Mouse (Mus musculus) embryonic fibroblast, embryonic 13.5 days (primary cell): ENCODE measurements at regions not wholly inside any gene's neighbourhood (a gene's known extent, or its start where the extent isn't known, plus 50 kb on each side); places are given as distances from the start of the nearest gene placed in this dataset.

Experiments used
- H3K27ac ChIP-seq: 2 replicates; pipeline ENCODE4 v1.5.1; 2012; ENCODE audit warnings: low read length, control low read depth, inconsistent platforms; ENCODE audit not compliant: insufficient read depth
- H3K4me1 ChIP-seq: 2 replicates; pipeline ENCODE4 v1.6.1; 2011; ENCODE audit warnings: low read length; ENCODE audit not compliant: control insufficient read depth, insufficient read depth
- H3K4me3 ChIP-seq: 2 replicates; pipeline ENCODE4 v1.5.1; 2011; ENCODE audit warnings: mild to moderate bottlenecking, control low read depth, low read length; ENCODE audit not compliant: insufficient read depth
- CTCF ChIP-seq: IDR thresholded peaks from 2 replicates; pipeline ENCODE4 v1.5.1; 2011; ENCODE audit warnings: mild to moderate bottlenecking, control low read depth, low read length, moderate library complexity, borderline replicate concordance; ENCODE audit not compliant: insufficient read depth
- POLR2A ChIP-seq: IDR thresholded peaks from 2 replicates; pipeline ENCODE4 v1.6.1; 2011; ENCODE audit warnings: low read depth, mild to moderate bottlenecking, control low read depth, low read length, moderate library complexity

DNA sequence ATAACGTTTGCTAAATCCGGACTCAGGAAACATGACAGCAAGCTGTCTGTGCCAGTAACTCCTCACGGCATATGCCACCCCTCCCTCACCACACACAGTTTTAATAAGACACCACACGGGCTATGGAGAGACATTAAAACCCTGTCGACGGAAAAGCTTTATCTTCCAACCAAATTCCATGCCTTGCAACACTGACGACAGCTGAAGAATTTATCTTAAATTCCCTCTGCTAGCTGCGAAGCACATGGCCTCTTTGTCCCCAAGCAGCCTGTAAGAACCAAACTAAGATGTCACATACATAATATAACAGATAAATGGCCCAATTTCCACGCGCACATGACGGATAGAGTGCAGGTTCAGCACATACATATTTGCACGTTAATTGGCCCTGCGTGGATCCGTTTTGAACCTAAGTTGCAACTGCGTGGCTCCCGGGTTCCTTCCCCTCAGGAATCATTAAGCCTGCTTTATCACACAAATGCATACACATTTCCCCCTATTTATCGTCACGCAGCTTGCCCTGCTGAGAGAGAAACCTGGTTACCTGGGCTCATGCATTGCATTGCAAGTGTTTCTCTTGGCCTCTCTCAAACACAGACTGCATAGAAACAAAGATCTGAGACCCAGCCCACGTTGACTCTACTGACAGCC lies 118.3 kb upstream of the Rbfox1 start:
- Histone ChIP-seq H3K4me1 (no peaks in the 10 kb centered on the region), H3K4me3 (no peak overlapping the region), H3K27ac (no peak overlapping the region)
- TF ChIP-seq POLR2A (no peak), CTCF (no peak)

DNA sequence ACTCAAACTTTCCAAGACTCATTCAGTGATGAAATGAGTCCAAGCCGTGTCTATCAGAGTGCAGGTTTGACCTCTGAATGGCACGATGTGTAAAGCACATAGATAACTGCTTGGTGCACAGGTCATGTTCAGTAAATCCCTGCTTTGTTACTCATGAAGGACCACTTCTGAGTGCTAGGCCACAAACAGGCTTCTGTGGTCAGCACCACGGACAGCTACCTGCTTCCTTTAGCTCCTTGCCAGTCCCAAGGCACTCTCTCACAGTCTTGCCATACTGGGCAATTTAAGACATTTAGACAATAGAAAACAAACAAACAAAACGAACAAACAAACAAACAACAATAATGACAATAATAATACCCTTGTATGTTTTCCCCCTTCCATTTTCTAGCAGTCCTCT lies 120.0 kb upstream of the Rbfox1 start:
- H3K4me3 ChIP-seq, result no peak overlapping the region
- no peak for TF ChIP-seq CTCF
- TF ChIP-seq POLR2A, result no peak
- no peak overlapping the region for H3K27ac ChIP-seq
- H3K4me1 ChIP-seq, result no peaks in the 10 kb centered on the region

DNA sequence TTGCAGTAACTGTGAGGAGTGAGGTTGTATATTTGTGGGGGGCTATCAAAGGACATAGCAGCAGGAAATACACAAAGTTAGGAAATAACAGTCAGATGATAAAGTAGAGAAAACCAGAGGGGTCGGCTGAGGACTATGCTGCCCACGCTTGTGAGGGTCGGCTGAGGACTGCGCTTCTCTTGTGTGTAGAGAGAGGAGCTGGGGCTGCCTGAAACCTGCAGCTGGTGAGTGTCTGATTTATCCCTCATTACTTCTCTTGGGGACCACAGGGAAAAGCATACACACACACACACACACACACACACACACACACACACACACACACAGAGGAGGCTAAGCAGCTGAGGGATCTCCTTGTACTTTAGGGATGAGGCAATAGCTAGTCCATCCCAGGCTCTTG lies 124.3 kb upstream of the Rbfox1 start:
- Histone ChIP-seq H3K4me3 (no peak overlapping the region), H3K27ac (no peak overlapping the region), H3K4me1 (no peaks in the 10 kb centered on the region)
- no peak for TF ChIP-seq CTCF
- TF ChIP-seq POLR2A, result no peak

DNA sequence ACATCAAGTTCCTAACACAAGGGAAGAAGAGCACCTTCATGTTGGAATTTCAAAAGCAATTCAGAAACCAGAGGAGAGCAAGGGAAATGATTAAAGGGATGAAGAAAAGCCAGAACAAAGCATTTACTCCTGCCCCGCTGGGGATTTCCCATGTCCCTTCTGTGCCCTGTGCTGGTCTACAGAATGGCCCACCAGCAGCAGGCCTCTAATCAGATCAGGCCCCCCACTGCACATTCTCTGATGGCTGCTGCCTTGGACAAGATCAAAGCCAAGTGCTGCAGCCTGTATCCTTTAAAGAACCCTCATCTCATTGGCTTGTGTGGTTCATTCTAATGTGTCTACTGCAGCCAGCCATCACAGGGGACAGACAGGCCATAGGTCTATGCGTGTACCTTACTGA lies 126.1 kb upstream of the Rbfox1 start:
- H3K4me1 ChIP-seq, result no peaks in the 10 kb centered on the region
- no peak for TF ChIP-seq POLR2A
- TF ChIP-seq CTCF, result no peak
- no peak overlapping the region for H3K27ac ChIP-seq
- H3K4me3 ChIP-seq, result no peak overlapping the region

DNA sequence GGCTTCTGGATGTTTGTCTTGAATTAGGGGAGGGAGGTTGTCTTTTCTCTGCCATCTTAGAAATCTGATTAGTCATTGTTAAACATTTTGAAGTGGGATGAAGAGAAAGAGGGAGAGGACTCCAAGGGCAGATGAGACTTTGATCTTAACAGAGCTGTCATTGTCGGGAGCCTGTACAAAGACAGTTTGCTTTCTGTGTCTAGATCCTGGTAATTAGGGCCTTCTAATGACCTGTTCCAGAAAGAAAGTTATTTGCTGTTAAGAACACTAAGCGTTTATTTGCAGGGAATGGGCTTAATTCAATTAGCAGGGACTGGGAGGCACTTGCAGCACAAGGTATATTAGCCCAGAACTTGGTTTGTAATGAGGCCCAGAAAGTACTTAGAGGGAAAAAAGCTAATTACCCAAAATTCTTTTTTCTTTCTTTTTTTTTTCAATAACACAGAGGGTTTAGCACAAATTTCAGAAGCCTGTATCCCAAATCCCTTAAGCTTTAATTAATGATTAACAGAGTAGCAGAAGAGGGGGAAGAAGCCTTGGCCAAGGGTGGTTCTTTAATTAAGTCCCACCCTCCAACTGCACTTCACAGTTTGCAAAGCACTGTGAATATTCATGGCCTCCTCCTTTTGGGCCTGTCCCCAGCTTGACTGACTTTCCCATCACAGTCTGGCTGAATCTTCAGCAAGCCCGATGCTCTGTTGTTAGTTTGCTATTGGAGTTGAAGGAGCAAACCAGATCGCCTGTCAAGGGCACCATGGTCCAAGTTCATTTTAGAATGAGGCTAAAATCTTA lies 142.2 kb upstream of the Rbfox1 start:
- no peak overlapping the region for H3K27ac ChIP-seq
- no peak overlapping the region for H3K4me3 ChIP-seq
- TF ChIP-seq CTCF (no peak), POLR2A (no peak)
- H3K4me1 ChIP-seq, result no peaks in the 10 kb centered on the region

DNA sequence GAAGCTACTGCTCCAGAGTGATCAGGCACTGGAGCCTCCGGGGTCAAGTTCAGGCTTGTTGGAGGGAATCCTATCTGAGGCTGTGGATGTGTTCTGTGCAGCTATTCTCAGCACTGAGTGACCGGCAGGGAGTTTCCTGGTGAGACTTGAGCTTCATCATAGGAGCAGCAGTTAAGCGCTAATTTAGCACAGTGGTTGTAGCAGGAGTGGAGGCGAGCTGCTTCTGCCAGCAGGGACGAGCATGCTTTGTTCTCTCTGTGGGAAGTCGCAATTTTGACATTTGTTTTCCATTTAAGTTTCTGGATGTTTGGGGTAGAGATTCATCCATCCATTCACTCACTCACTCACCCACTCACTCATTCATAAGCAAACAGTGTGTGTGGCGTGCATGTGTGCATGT lies 144.4 kb upstream of the Rbfox1 start:
- H3K4me1 ChIP-seq, result no peaks in the 10 kb centered on the region
- TF ChIP-seq CTCF (no peak), POLR2A (no peak)
- H3K4me3 ChIP-seq, result no peak overlapping the region
- H3K27ac ChIP-seq, result no peak overlapping the region

DNA sequence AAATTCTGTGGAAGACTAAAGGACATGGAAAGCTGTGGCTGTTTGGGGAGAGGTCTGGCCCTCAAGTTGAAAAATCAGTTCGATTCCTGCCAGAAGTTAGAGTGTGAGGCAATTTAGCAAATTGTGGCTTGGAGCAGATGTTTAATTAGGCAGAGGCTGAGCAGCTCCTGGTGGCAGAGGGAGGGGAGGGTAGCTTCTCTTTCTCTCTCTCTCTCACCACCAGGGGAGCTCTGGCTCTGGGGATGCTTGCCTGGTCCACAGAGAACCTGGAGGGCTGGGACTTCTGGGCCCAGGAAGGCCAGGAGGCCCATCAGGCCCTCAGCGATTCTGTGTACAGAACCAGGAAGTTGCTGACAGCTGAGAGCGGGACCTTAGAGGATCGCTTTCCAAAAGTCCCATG lies 151.5 kb upstream of the Rbfox1 start:
- Histone ChIP-seq H3K27ac (no peak overlapping the region), H3K4me3 (no peak overlapping the region), H3K4me1 (no peaks in the 10 kb centered on the region)
- TF ChIP-seq POLR2A (no peak), CTCF (no peak)

DNA sequence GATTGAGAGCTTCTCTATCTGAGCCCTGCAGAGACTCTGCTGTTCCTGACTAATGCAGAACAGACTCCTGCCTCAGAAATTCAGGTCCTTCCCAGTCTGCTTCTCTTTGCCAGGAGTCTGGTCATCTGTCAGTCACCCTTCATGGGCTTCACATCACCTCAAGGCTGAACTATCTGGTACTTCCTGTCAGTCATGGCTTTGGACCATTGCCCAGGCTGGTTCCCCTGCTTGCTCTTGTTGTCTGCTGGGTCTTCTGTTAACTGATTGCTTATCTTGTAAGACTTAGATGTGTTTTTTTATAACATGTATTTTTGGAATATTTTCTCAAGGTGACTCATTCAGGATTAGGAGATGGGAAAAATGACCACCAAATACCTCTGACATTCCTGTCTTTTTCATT lies 162.6 kb upstream of the Rbfox1 start:
- Histone ChIP-seq H3K4me1 (no peaks in the 10 kb centered on the region), H3K27ac (no peak overlapping the region), H3K4me3 (no peak overlapping the region)
- TF ChIP-seq CTCF (no peak), POLR2A (no peak)

DNA sequence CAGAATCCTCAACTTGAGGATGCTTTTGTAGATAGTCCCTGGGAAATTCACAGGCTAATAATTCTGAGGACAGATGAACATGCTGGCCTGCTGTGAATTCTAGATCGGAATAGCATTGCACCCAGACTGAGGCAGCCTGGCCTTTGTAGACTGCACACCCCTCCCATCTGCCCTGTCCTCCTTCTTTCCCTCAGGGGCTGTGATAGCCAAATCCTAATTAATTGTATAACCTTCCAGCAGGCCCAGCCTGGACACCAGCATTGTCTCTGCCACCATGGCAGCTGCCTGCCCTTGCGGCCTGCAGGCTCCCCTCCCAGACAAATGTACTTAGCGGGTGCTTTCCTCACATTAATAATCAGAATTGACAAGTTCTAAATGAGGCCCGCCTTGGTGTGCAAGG lies 171.7 kb upstream of the Rbfox1 start:
- no peaks in the 10 kb centered on the region for H3K4me1 ChIP-seq
- H3K27ac ChIP-seq, result no peak overlapping the region
- TF ChIP-seq POLR2A (no peak), CTCF (no peak)
- no peak overlapping the region for H3K4me3 ChIP-seq

DNA sequence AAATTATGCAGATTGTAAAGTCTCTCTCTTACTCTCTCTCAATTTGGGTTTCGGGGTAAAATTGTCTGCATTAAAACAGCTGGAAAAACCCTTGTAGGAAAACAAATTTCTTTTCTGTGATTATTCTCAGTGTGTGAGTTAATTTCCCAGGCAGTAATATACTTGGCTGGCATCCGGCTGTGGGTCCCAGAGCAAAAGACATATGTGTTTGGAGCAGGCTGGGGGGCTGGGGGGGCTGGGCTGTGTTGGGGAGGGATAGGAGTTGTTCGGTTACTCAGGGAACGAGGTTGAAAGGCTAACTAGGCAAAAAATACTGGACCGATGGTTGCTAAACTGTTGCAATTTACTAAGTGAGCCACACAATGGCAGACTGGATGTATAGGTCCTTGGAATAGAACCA lies 175.3 kb upstream of the Rbfox1 start:
- Histone ChIP-seq H3K4me1 (no peaks in the 10 kb centered on the region), H3K4me3 (no peak overlapping the region), H3K27ac (no peak overlapping the region)
- no peak for TF ChIP-seq CTCF
- TF ChIP-seq POLR2A, result no peak

DNA sequence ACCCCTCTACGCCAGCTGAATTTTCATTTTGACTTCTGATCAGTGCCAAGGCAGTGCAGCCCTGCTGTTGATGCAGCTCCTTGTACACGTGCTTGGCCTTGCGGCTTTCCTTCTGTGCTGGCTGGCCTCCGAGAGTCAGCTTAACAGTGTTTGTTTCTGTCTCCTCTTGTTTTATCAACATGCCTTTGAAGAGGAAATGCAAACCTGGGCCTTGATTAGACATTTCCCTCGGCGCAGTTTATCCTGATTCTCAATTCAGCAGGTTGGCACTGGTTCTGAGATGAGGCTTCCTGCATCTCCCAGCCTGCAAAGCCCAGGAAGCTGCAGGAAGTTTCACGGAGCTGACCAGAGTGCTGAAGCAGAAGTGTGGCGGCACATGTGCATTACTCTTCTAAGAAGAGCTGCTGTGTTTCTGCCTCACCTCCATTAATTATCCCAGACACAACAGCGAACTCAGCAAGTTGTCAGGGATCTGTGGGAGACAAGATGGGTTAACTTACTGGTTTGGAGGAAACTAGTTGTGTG lies 184.4 kb upstream of the Rbfox1 start:
- H3K27ac ChIP-seq, result no peak overlapping the region
- no peak overlapping the region for H3K4me3 ChIP-seq

More for the DNA sequence above, 184.4 kb upstream of the Rbfox1 start:
- TF ChIP-seq CTCF (no peak), POLR2A (no peak)
- no peaks in the 10 kb centered on the region for H3K4me1 ChIP-seq
